Mouse (Mus musculus): ENCODE measurements around the gene Inafm1. TPM values are rescaled to one million over a fixed set of nuclear protein-coding genes. Genes with fewer than 3 reads are reported as not detected.

The Inafm1 gene
- total and polyA plus RNA-seq, 3 experiments = 1.5 to 9.5 (median 7.4) TPM

DNA sequence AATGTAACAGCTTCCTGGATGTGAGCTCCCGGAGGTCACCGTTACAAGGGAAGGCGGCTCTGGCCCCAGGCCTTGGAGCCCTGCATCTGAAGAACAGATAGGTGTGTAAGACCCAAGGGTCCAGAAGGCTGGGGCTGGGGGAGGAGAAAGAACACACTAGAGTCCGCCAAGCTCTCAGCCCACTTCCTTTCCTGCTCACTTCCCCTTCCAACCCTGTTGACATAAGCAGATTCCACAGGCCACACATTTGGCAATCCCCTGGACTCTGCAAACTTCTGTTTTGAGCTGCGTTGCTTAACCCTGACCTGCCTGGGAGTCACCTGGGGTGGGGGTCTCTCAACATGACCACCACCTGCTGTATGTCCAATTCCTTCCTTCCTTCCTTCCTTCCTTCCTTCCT lies 29.4 kb downstream of the Inafm1 start, which contains the start of gene C5ar2:
Gene C5ar2, minus strand, starts transcription at position 88 of the 400 bp plus-strand sequence.
- H3K36me3 ChIP-seq (replicated peaks in 1 of 2; ENCODE audit: control insufficient read depth in 1 of 2, insufficient read depth in 1 of 2, low read length in 1 of 2) = no peaks in the 10 kb centered on the region
- DNase-seq (ENCODE audit: extremely low read depth) = no peak
- no peaks in the 10 kb centered on the region for H3K27me3 ChIP-seq (replicated peaks)
- in situ Hi-C loops (cut with MboI; ENCODE audit: low pct_ligation_motif_present, low pct_unique_long_range_greater_than_20kb, low sequenced_read_pairs) = no loop called here
- H3K9me3 ChIP-seq (replicated peaks; ENCODE audit: low read length) = no peaks in the 10 kb centered on the region
- no peak within 1 kb of the TSS for H3K4me3 ChIP-seq (replicated peaks in 1 of 3; ENCODE audit: low read depth in 2 of 3, low read length in 2 of 3, poor library complexity in 1 of 3)
- H3K4me2 ChIP-seq (ENCODE audit: insufficient read depth, low read depth, poor library complexity, severe bottlenecking) = no peak within 1 kb of the TSS
- H3K9ac ChIP-seq (ENCODE audit: insufficient read depth, low read depth) = no peak within 1 kb of the TSS
- H3K79me2 ChIP-seq (replicated peaks; ENCODE audit: control insufficient read depth, extremely low read depth, insufficient read depth, poor library complexity, severe bottlenecking) = no peaks in the 10 kb centered on the region
- H3K27ac ChIP-seq (ENCODE audit: insufficient read depth, low read depth) = no peak within 1 kb of the TSS
- peaks cover 8 to 27% of the 10 kb centered on the region in 2 experiments for H3K4me1 ChIP-seq (ENCODE audit: control insufficient read depth in 1 of 2, insufficient read depth in 2 of 2)
- TF ChIP-seq MAZ (IDR thresholded peaks at IDR 0.05; ENCODE audit: low read depth, low read length) (no peak), SIN3A (IDR thresholded peaks at IDR 0.05; ENCODE audit: low read length) (no peak), JUND (conservative IDR thresholded peaks at IDR 0.05; ENCODE audit: low read depth, low read length) (no peak), EP300 (IDR thresholded peaks at IDR 0.05; ENCODE audit: low read length) (no peak), ZKSCAN1 (IDR thresholded peaks at IDR 0.05; ENCODE audit: borderline replicate concordance, low read depth, low read length) (no peak), GABPA (IDR thresholded peaks at IDR 0.05; ENCODE audit: insufficient replicate concordance, low read depth, low read length) (no peak), RAD21 (IDR thresholded peaks at IDR 0.05; ENCODE audit: low read depth, low read length) (no peak), TCF12 (IDR thresholded peaks at IDR 0.05; ENCODE audit: low read depth, low read length) (no peak), USF2 (conservative IDR thresholded peaks at IDR 0.05; ENCODE audit: low read depth, low read length) (no peak), ZC3H11A (IDR thresholded peaks at IDR 0.05; ENCODE audit: low read depth, low read length) (no peak), ELF1 (IDR thresholded peaks at IDR 0.05; ENCODE audit: low read depth, low read length) (no peak), SMC3 (IDR thresholded peaks at IDR 0.05; ENCODE audit: low read depth, low read length) (no peak), RCOR1 (conservative IDR thresholded peaks at IDR 0.05; ENCODE audit: low read depth, low read length) (no peak), UBTF (IDR thresholded peaks at IDR 0.05; ENCODE audit: low read depth, low read length) (no peak), USF1 (IDR thresholded peaks at IDR 0.05; ENCODE audit: low read depth, low read length) (no peak), IRF4 (IDR thresholded peaks at IDR 0.05; ENCODE audit: low read depth, low read length) (no peak), CHD2 (IDR thresholded peaks at IDR 0.05; ENCODE audit: low read length) (no peak), HCFC1 (IDR thresholded peaks at IDR 0.05; ENCODE audit: low read depth, low read length) (no peak)
- dilution Hi-C loops (cut with MboI; ENCODE audit: extremely low pct_ligation_motif_present, extremely low pct_unique_long_range_greater_than_20kb, low sequenced_read_pairs) = no loop called here

DNA sequence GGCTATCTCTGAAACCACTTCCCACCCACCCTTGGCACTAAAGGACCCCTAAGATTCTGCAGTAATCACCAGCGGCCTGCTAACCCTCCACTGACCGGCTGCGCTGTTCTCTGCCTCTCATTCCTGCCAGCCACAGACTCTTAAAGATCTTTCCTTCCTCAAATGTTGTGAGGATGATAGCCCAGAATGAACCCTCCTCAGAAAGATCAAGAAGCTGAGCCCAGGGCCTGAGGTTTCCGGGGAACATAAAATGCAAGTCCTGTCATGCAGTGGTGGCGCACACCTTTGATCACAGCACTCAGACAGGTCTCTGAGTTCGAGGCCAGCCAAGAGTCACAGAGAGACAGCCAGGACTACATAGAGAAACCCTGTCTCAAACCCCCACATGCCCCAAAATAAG lies 31.2 kb downstream of the Inafm1 start:
- no peak overlapping the region for H3K4me3 ChIP-seq (replicated peaks in 1 of 3; ENCODE audit: low read depth in 2 of 3, low read length in 2 of 3, poor library complexity in 1 of 3)
- dilution Hi-C loops (cut with MboI; ENCODE audit: extremely low pct_ligation_motif_present, extremely low pct_unique_long_range_greater_than_20kb, low sequenced_read_pairs) = no loop called here
- in situ Hi-C loops (cut with MboI; ENCODE audit: low pct_ligation_motif_present, low pct_unique_long_range_greater_than_20kb, low sequenced_read_pairs) = no loop called here

More for the DNA sequence above, 31.2 kb downstream of the Inafm1 start:
- DNase-seq (ENCODE audit: extremely low read depth) = no peak
- TF ChIP-seq MYC (IDR thresholded peaks at IDR 0.05; ENCODE audit: low read depth, low read length) = no peak
- TF ChIP-seq SIN3A (IDR thresholded peaks at IDR 0.05; ENCODE audit: low read length) = no peak
- TF ChIP-seq USF1 (IDR thresholded peaks at IDR 0.05; ENCODE audit: low read depth, low read length) = no peak
- TF ChIP-seq TCF12 (IDR thresholded peaks at IDR 0.05; ENCODE audit: low read depth, low read length) = no peak
- no peak for TF ChIP-seq NELFE (IDR thresholded peaks at IDR 0.05; ENCODE audit: low read depth, low read length)
- no peak for TF ChIP-seq UBTF (IDR thresholded peaks at IDR 0.05; ENCODE audit: low read depth, low read length)
- TF ChIP-seq USF2 (conservative IDR thresholded peaks at IDR 0.05; ENCODE audit: low read depth, low read length) = no peak
- TF ChIP-seq GABPA (IDR thresholded peaks at IDR 0.05; ENCODE audit: insufficient replicate concordance, low read depth, low read length) = no peak
- TF ChIP-seq PAX5 (IDR thresholded peaks at IDR 0.05; ENCODE audit: low read length) = no peak
- TF ChIP-seq E2F4 (IDR thresholded peaks at IDR 0.05; ENCODE audit: insufficient replicate concordance, low read depth, low read length) = no peak
- TF ChIP-seq SMC3 (IDR thresholded peaks at IDR 0.05; ENCODE audit: low read depth, low read length) = no peak
- no peak for TF ChIP-seq KAT2A (IDR thresholded peaks at IDR 0.05; ENCODE audit: insufficient replicate concordance, low read length)
- TF ChIP-seq BHLHE40 (IDR thresholded peaks at IDR 0.05; ENCODE audit: low read depth, low read length) = no peak
- TF ChIP-seq CHD1 (IDR thresholded peaks at IDR 0.05; ENCODE audit: low read depth, low read length) = no peak
- no peak for TF ChIP-seq JUN (IDR thresholded peaks at IDR 0.05; ENCODE audit: insufficient read depth, low read depth, low read length)
- TF ChIP-seq JUND (conservative IDR thresholded peaks at IDR 0.05; ENCODE audit: low read depth, low read length) = no peak
- no peak for TF ChIP-seq ETS1 (conservative IDR thresholded peaks at IDR 0.05; ENCODE audit: low read depth, low read length)
- no peak for TF ChIP-seq HCFC1 (IDR thresholded peaks at IDR 0.05; ENCODE audit: low read depth, low read length)
- no peak overlapping the region for H3K27ac ChIP-seq (ENCODE audit: insufficient read depth, low read depth)
- no peak overlapping the region for H3K9ac ChIP-seq (ENCODE audit: insufficient read depth, low read depth)
- no peaks in the 10 kb centered on the region for H3K79me2 ChIP-seq (replicated peaks; ENCODE audit: control insufficient read depth, extremely low read depth, insufficient read depth, poor library complexity, severe bottlenecking)
- H3K36me3 ChIP-seq (replicated peaks in 1 of 2; ENCODE audit: control insufficient read depth in 1 of 2, insufficient read depth in 1 of 2, low read length in 1 of 2) = no peaks in the 10 kb centered on the region
- H3K9me3 ChIP-seq (replicated peaks; ENCODE audit: low read length) = no peaks in the 10 kb centered on the region
- H3K4me2 ChIP-seq (ENCODE audit: insufficient read depth, low read depth, poor library complexity, severe bottlenecking) = no peak overlapping the region
- no peaks in the 10 kb centered on the region for H3K27me3 ChIP-seq (replicated peaks)
- peaks cover 14 to 38% of the 10 kb centered on the region in 2 experiments for H3K4me1 ChIP-seq (ENCODE audit: control insufficient read depth in 1 of 2, insufficient read depth in 2 of 2)
